Mouse (Mus musculus) embryonic facial prominence, embryonic 13.5 days (tissue): ENCODE results near the gene Nudt2. TPM values are rescaled to one million over a fixed set of nuclear protein-coding genes. Genes with fewer than 3 reads are reported as not detected.
"Not testable (repeated sequence)": the region's sequence is repeated elsewhere in the genome, so short reads cannot be mapped to it uniquely, and the experiment has no call there.

Experiments
- ATAC-seq: fragments of 200-750 bp; cut with Nextera tagmentation; 2 replicates; pipeline ENCODE4 v1.8.0; 2017; ENCODE audit warnings: low read depth; ENCODE audit not compliant: insufficient number of reproducible peaks, insufficient read depth, low FRiP score, low TSS enrichment
- H3K27ac ChIP-seq: fragments of 300-500 bp; sonication (generic); 2 replicates; pipeline ENCODE4 v1.5.1; 2015; ENCODE audit warnings: moderate library complexity, mild to moderate bottlenecking, inconsistent platforms
- H3K27me3 ChIP-seq: fragments of 300-500 bp; sonication (generic); 2 replicates; pipeline ENCODE4 v1.6.1; 2015; ENCODE audit warnings: mild to moderate bottlenecking, inconsistent platforms
- H3K36me3 ChIP-seq: fragments of 300-500 bp; sonication (generic); 2 replicates; pipeline ENCODE4 v1.6.1; 2015; ENCODE audit warnings: mild to moderate bottlenecking, inconsistent platforms
- H3K4me1 ChIP-seq: fragments of 300-500 bp; sonication (generic); 2 replicates; pipeline ENCODE4 v1.6.1; 2015; ENCODE audit warnings: inconsistent platforms
- H3K4me2 ChIP-seq: fragments of 300-500 bp; sonication (generic); 2 replicates; pipeline ENCODE4 v1.6.1; 2015; ENCODE audit warnings: moderate library complexity, mild to moderate bottlenecking, inconsistent platforms
- H3K4me3 ChIP-seq: fragments of 300-500 bp; sonication (generic); 2 replicates; pipeline ENCODE4 v1.5.1; 2015; ENCODE audit warnings: mild to moderate bottlenecking, inconsistent platforms
- H3K9ac ChIP-seq: fragments of 300-500 bp; sonication (generic); 2 replicates; pipeline ENCODE4 v1.6.1; 2015; ENCODE audit warnings: mild to moderate bottlenecking, inconsistent platforms
- H3K9me3 ChIP-seq: fragments of 300-500 bp; sonication (generic); 2 replicates; pipeline ENCODE4 v1.6.1; 2016; ENCODE audit warnings: inconsistent platforms
- WGBS: fragments of 180-500 bp; shearing (Covaris S2); methylation state at CpG from one replicate; pipeline ENCODE4 v1.1.7; 2015; ENCODE audit warnings: mixed read lengths; 5-methylcytosine and 5-hydroxymethylcytosine counted together
- polyA plus RNA-seq: library from polyadenylated mRNA; unstranded; fragments of >200 nt; fragmentation: Nextera tagmentation; extraction: Ambion mirVana; gene quantifications from 2 replicates; pipeline ENCODE4 v1.2.1, GENCODE M21; 2015

Nudt2 gene
- polyA plus RNA-seq = 49.5 and 54.1 TPM in 2 replicates

DNA sequence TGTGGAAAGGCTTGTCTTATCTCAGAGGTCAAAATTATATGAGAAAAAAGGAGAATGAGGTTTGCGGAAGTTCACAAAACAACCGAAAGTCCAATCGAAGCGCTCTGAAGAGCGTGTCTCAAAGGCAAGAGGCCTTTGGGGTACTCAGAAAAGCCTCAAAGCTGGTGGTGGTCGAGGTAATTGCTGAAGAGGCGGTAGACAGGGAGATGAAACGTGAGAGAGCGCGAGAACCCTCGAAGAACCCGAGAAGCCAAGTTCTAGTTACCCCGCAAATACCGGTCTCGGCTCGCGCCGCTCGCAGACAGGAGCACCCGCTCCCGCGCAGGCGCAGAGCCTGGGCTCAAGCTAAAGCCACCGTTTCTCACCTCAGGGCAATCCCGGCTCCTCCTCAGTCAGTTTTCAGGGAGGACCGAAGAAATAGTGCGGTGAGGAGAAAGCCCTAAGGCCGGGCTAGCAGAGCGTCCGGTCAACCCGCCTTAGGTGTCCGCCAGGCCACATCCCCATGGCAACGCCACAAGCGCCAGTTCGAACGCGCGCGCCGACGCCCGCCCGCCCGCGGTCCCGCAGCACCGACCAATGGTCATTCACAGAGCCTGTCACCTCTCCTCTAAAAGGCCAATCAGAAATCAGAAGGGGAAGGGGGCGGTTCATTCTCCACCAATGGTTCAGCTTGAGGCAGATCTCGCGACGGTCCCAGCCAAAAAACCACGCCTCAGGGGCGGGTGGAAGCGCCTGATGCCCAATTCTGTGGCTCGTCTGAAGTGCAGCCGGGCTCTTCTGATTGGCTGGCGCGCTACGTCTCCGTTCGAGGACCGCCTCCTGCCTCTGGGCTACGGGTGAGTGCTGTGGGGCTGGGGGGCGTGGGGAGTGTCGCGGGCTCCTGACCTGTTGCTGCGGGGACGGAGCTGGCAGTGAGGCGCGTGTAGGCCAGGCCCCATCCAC is at the start of gene Nudt2, which contains the start of gene Kif24:
Gene Nudt2 (plus strand): TSS at position 807 of the 942 bp plus-strand sequence.
Gene Kif24 (minus strand): TSS at position 543 of the 942 bp plus-strand sequence.
- Histone ChIP-seq H3K4me3 (peak within 1 kb of the TSS; percentile 70), H3K27ac (peak within 1 kb of the TSS; percentile 62; the same call in 1 of the 2 replicates), H3K4me1 (peaks cover 27% of the 10 kb centered on the region), H3K27me3 (no peaks in the 10 kb centered on the region), H3K36me3 (no peaks in the 10 kb centered on the region), H3K9ac (peak within 1 kb of the TSS; percentile 83), H3K4me2 (peak within 1 kb of the TSS; percentile 61), H3K9me3 (no peaks in the 10 kb centered on the region)
- under 1% methylated on average over 70 of the region's 70 CpGs for WGBS
- ATAC-seq = peak; percentile 98

DNA sequence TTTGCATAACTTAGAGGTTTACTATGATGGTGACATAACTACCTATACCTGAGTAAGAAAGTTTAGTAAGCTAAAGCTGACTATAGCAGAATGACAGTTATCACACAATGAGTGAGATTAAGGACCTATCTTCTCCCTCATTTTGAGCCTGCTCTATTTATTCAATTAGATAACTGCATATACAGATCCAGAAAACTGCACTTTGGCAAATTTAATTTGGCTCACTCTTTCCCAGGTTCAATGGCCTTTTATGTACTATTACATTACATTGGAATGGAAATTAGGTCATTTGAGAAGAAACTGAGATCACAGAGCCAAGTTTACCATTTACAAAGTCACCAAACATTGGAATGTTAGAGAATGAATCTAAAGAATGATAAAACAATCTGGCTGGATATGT is 48.0 kb upstream of the Nudt2 start:
- Histone ChIP-seq H3K9me3 (no peaks in the 10 kb centered on the region), H3K36me3 (peaks cover 5% of the 10 kb centered on the region; the same call in 1 of the 2 replicates), H3K4me3 (no peak overlapping the region), H3K9ac (no peak overlapping the region), H3K4me1 (no peaks in the 10 kb centered on the region), H3K27ac (no peak overlapping the region), H3K27me3 (no peaks in the 10 kb centered on the region), H3K4me2 (no peak overlapping the region)
- no peak for ATAC-seq

DNA sequence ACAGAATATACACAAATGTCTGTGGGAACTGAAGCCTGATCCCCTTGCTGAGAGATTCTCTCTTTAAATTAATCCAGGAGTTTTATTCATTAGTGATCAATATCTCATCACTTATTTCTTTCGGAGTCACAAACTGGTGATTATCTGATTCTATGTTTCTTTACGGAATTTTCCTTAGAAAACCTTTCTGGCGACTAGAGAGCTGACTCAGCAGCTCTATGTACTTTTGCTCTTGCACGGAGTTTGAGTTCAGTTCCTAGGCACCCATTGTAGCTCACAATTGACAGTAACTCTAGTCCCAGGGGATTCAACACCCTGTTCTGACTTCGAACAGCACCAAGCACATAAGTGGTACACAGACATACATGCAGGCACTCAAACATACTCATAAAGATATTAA is 26.0 kb upstream of the Nudt2 start:
- 80% methylated on average over 5 of the region's 5 CpGs for WGBS
- no peaks in the 10 kb centered on the region for H3K36me3 ChIP-seq
- H3K4me2 ChIP-seq = no peak overlapping the region
- no peak overlapping the region for H3K9ac ChIP-seq
- H3K4me1 ChIP-seq = 0 out of 2 replicates have a peak, but pooled peaks cover 4% of the 10 kb centered on the region
- no peak overlapping the region for H3K4me3 ChIP-seq
- no peak for ATAC-seq
- no peak overlapping the region for H3K27ac ChIP-seq
- no peaks in the 10 kb centered on the region for H3K9me3 ChIP-seq
- no peaks in the 10 kb centered on the region for H3K27me3 ChIP-seq

DNA sequence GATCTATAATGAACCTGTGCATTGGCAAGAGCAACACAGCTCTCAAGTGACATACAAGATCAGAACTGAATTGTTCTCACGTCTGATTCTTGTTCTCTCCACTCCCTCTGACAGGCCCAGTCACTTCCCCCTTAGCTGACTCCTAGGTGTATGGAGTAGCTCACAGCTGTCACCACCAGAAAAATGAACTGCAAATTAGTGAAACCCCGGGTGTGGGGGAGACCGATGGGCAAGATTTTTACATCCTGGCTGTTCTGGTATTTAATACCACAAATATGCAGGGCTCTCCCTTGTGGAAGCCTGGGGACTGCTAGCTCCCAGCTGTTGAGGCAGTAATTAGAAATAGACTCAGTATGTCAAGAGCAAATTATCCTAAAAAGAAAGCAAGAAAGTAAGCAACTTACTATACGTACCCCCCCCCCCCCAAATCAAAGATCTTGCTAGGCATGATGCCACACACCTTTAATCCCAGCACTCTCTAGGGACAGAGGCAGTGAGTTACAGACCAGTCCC is 22.1 kb upstream of the Nudt2 start:
- no peak overlapping the region for H3K9ac ChIP-seq
- peaks cover 10% of the 10 kb centered on the region; the same call in 1 of the 2 replicates for H3K36me3 ChIP-seq
- H3K4me1 ChIP-seq = 0 out of 2 replicates have a peak, but pooled peaks cover 4% of the 10 kb centered on the region
- no peak overlapping the region for H3K27ac ChIP-seq
- no peak for ATAC-seq
- no peak overlapping the region for H3K4me3 ChIP-seq
- H3K4me2 ChIP-seq = no peak overlapping the region
- H3K27me3 ChIP-seq = no peaks in the 10 kb centered on the region
- WGBS = 59% methylated on average over 4 of the region's 4 CpGs
- no peaks in the 10 kb centered on the region for H3K9me3 ChIP-seq

DNA sequence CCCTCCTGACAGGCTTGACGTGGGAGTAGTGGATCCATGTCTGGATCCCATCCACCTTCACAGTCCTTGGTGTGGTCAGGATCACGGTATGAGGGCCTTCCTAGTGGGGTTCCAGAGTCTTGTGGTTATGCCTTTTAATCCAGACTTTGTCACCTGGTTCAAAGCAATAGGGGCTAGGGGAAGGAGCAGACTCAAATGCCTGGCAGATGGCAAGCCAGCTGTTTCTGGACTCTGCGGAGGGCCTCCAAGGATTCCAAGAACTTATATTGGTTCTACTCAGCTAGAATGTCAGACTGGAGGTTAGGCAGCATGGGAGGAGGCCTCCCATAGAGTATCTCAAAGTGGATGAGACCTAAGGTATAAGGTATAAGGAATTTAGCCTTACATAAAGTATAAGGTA is 17.4 kb upstream of the Nudt2 start:
- Histone ChIP-seq H3K36me3 (peaks cover 23% of the 10 kb centered on the region), H3K27ac (no peak overlapping the region), H3K4me1 (0 out of 2 replicates have a peak, but pooled peaks cover 4% of the 10 kb centered on the region), H3K4me2 (no peak overlapping the region), H3K4me3 (no peak overlapping the region), H3K9me3 (no peaks in the 10 kb centered on the region), H3K9ac (no peak overlapping the region), H3K27me3 (no peaks in the 10 kb centered on the region)
- WGBS = 92% methylated on average over 3 of the region's 3 CpGs
- no peak for ATAC-seq

DNA sequence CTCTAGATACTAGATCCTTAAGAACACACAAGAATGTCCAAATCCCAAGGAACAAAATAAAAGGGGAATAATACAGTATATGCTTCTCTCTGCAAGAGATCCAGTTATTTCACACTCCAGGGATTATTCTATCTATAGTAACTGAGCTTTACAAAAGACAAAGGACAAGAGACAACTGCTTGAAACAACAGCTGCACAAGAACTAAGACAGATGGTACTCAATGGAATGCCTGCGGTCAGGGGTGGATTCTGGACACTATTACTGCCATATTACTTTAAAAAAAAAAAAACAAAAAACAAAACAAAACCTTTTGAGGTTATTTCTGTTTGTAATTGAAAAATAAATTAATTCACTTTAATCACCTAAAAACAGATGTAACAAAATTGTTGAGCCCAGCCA is 4.3 kb upstream of the Nudt2 start:
- H3K4me2 ChIP-seq = no peak overlapping the region
- H3K36me3 ChIP-seq = no peaks in the 10 kb centered on the region
- no peak overlapping the region for H3K4me3 ChIP-seq
- H3K27ac ChIP-seq = no peak overlapping the region
- H3K9me3 ChIP-seq = no peaks in the 10 kb centered on the region
- H3K9ac ChIP-seq = no peak overlapping the region
- peaks cover 15% of the 10 kb centered on the region for H3K4me1 ChIP-seq
- 97% methylated on average over 1 of the region's 1 CpGs for WGBS
- no peaks in the 10 kb centered on the region for H3K27me3 ChIP-seq
- ATAC-seq = no peak

DNA sequence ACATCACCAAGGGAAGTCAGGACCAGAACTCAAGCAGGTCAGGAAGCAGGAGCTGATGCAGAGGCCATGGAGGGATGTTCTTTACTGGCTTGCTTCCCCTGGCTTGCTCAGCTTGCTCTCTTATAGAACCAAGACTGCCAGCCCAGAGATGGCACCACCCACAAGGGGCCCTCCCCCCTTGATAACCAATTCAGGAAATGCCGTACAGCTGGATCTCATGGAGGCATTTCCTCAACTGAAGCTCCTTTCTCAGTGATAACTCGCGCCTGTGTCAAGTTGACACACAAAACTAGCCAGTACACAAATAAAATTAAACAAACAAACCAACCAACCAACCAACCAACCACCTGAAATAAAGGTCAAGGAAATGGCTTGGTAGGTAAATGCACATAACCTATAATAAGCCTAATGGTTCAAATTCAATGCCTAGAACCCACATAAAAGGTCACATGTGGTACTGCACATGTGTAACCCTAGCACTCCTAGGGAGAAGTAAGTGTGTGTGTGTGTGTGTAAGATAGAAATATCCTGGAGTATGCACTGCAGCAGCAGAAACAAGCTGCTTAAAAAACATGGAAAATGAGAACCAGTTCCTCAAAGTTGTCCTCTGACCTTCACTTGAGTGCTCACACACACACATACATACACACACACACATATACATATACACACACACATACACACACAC is 1.8 kb upstream of the Nudt2 start:
- not testable (repeated sequence) for H3K27ac ChIP-seq, H3K9ac ChIP-seq, H3K36me3 ChIP-seq, ATAC-seq, H3K9me3 ChIP-seq, H3K27me3 ChIP-seq
- WGBS = 58% methylated on average over 3 of the region's 3 CpGs
- Histone ChIP-seq H3K4me3 (peak overlapping the region; percentile 70), H3K4me1 (peaks cover 15% of the 10 kb centered on the region), H3K4me2 (peak overlapping the region; percentile 61)

DNA sequence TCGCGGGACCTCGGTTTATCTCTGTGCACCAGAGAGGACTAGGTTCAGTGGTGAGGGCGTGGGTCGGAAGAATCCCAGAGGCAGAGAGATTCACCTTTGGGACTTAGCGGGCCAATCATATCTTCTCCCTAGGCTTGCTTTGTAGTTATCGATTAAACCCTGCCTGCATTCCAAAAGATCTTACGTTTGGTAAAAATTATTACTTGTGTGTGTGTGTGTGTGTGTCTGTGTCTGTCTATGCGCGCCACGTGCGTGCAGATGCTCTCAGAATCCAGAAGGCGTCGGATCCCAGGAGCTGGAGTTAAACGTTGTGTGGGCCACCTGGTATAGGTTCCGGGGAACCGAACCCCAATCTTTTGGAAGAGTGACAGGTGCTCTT is 325 bp downstream of the Nudt2 start:
- Histone ChIP-seq H3K27me3 (no peaks in the 10 kb centered on the region), H3K4me1 (peaks cover 33% of the 10 kb centered on the region), H3K9ac (peak overlapping the region; percentile 83), H3K4me3 (peak overlapping the region; percentile 70), H3K9me3 (no peaks in the 10 kb centered on the region), H3K27ac (peak overlapping the region; percentile 48; the same call in 1 of the 2 replicates), H3K36me3 (no peaks in the 10 kb centered on the region), H3K4me2 (peak overlapping the region; percentile 61)
- ATAC-seq = no peak
- 4% methylated on average over 17 of the region's 17 CpGs for WGBS

DNA sequence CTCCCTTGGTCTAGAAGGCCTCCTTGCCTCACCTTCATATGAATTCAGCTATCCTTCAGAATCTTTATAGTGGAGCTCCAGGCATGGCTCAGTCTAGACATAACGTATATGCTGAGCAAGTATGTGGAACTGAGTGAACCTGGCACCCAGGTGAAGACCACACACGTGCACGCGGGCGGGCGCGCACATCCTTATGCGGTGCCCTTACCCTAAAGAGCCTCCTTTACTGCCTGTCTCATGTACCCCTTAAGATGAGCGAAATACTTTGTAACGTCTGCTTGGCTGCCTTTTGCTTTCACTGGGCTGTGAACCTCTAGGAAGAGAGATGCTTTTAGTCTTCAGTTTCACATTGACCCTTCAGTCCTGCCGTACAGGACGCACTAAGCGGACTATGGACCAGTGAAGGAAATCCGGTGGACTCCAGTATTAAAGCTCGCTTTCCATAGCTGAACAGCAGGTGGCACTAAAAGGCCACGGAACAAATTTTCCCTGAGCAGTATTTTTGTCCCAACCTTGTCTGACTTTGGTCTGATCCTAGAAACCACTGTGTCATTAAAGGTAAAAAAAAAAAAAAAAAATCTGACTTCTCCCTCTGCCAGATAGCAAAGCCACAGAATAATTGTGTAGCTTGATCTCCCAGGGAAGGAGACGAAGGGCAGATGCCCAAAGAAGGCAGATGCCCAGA is 3.6 kb downstream of the Nudt2 start:
- Histone ChIP-seq H3K4me1 (peaks cover 36% of the 10 kb centered on the region), H3K36me3 (no peaks in the 10 kb centered on the region), H3K27me3 (no peaks in the 10 kb centered on the region), H3K9me3 (0 out of 2 replicates have a peak, but pooled peaks cover under 1% of the 10 kb centered on the region), H3K4me2 (no peak overlapping the region), H3K27ac (peak overlapping the region; percentile 62; the same call in 1 of the 2 replicates), H3K4me3 (no peak overlapping the region), H3K9ac (no peak overlapping the region)
- ATAC-seq = no peak
- WGBS = 51% methylated on average over 17 of the region's 17 CpGs

DNA sequence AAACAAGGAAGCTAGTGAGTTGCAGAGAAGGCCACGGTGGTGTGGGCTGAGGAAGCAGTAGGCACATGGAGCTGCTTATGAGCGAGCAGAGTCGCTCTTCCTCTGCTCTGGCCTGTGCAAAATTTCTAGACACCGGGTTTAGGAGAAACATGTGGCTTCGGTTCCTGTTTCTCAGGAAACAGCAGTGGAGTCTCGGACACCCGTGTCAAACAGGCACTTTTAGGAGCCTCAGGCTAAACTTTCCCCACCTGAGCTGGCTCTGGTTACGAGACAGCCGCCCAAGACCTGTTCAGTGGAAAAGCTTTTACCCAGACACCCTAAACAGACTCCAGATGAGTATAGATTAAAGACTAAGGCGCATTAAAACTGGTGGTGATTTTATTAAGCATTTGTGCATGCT is 4.2 kb downstream of the Nudt2 start:
- 26% methylated on average over 10 of the region's 10 CpGs for WGBS
- 0 out of 2 replicates have a peak, but pooled peaks cover 4% of the 10 kb centered on the region for H3K9me3 ChIP-seq
- 0 out of 2 replicates have a peak overlapping the region, but pooled peaks have one; percentile 7 for H3K4me2 ChIP-seq
- H3K4me1 ChIP-seq = peaks cover 31% of the 10 kb centered on the region
- H3K9ac ChIP-seq = no peak overlapping the region
- no peak for ATAC-seq
- no peaks in the 10 kb centered on the region for H3K36me3 ChIP-seq
- H3K4me3 ChIP-seq = no peak overlapping the region
- no peaks in the 10 kb centered on the region for H3K27me3 ChIP-seq
- peak overlapping the region; percentile 62; the same call in 1 of the 2 replicates for H3K27ac ChIP-seq
